Mouse (Mus musculus): ENCODE measurements at regions not wholly inside any gene's neighbourhood (a gene's known extent, or its start where the extent isn't known, plus 50 kb on each side); places are given as distances from the start of the nearest gene placed in this dataset.
A peak's percentile ranks its signal among the peaks of the same experiment; 100 is the strongest.

DNA sequence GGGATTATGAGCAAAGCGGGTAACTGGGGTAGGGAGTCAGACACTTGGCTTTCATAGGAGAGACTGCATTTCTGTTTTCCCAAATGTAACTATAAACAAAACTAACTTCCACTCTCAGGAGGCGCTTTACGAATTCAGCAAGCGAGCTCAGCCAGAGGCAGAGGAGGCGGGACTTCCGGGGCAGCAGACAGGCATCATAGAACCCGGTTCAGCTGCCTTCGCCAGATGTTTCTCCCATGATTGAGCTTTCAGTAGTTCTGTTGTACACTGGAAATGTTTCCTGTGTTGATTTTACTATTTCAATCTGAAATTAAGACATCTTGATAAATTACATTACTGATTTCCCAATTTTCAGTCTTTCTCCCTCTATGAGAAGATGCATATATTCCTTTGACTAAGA, 92.9 kb downstream of the Zfp365 start:
- no peak for DNase-seq

DNA sequence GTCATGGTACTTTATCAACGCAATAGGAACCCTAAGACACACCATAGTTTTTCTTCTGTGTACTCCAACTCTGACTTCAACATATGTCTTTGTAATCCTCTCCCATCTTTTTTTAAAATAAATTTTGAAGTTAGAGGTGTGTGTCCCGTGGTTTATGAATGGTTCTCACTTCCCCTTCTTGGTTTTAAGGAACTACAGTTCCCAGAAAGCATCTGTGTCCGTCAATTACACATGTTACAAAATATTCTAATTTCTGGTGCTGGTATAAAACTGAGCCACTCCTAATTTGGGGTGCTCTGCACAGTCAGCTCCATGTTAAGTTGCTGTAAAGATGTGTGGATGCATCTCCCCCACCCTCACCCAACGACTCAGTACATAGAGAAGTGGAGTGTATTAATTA, 98.6 kb downstream of the Zfp365 start:
- no peak for DNase-seq

DNA sequence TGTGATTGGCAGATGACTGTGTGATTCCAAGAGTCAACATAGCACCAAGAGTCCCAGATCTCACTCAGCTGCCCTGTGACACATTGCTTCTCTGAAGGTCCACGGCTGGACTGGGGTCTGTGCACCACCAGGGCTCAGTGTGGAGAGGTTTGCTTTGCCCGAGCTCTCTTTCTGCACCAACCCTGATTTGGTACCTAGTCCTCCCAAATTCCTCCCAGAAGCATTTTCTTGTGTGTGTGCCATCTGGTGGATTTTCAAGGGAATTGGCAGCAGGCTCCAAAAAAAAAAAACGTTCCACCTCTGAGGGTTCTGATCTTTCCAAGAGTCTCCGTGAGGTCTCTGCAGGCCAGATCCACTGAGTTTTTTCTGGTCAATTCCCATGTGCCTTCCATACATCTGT, 107.3 kb downstream of the Zfp365 start:
- no peak for DNase-seq

DNA sequence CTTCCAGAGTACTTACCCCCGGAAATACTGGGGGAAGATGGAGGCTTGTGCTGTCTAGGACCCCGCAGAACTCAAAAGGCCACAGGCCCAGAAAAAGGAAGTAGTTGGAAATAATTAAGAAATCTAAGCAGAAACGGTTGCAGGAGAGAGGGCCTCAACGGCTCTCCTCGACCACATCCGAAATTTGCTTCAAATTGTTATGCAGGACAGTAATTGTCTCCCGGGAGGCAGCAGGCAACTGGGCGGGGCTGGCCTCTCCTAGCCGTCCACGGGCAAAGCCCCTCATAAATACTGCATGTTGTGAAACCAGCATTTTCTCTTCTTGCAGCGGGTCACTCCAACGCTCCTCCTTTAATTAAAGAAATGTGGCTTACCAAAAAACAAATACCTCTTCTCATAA, 107.8 kb downstream of the Zfp365 start:
- no peak for DNase-seq

DNA sequence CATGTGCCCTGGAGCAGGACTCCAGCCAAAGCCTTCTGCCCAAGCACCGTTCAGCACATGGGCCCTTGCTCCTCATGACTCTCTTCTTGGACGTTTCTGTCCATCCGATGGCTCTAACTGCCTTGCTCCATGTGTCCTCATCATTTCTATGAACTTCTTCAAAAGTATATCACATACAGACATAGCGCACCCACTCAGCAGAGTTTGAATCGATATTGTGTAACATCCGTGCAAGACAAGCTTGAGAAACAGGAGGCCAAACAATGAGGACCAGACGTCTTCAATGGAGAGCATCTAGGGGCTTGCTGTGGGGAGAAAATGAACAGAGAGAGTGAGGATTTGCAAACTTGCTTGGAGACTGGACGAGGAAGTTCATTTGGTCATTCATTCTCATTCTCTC, 110.3 kb downstream of the Zfp365 start:
- no peak for DNase-seq

DNA sequence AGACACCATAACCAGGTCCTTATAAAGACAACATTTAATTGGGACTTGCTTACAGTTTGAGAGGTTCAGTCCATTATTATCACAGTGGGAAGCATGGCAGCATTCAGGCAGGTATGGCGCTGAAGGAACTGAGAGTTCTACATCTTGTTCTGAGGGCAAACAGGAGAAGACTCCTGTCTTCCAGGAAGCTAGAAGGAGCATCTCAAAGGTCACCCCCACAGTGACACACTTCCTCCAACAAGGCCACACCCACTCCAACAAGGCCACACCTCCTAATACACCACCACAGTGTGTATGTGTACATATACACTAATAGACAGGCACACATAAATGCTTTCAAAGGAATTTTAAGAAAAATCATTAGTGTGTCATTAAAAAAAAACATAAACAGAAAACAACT, 110.8 kb downstream of the Zfp365 start:
- no peak for DNase-seq

DNA sequence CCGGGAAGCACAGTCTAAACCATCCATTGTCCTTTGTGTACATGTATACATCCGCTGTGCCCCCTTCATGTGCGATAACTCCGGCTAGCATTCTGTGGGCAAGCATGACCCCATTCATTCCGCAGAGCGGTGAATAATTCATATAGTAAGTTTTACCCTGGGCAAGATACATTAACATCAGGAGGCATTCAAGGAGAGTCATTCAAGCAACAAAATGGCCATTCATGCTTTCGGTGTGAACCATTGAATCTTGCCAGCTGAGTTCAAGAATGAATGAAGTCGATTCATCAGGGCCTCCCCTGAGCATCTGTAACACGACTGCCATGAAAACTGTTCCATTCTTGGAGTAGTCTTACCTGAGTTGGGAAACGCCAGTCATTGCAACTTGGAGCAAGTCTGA, 113.5 kb downstream of the Zfp365 start:
- no peak for DNase-seq

DNA sequence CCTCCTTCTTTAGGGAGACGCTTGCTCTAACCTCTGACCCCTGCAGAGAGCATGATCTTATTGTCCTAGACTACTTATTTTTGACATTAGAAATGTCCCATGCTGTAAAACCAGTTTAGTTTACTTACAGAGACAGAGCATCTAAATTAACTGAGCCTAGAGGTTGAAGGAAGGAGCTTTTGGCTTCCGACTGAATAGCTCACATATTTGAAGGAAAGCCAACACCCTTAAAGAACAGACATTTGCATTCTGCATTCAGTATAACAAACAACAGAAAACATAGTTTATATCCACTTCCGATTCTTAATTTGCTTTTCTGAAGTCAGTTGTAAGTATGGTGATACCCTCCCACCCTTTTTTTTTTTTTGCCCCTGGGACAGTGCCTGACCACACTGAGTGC, 119.3 kb downstream of the Zfp365 start:
- no peak for DNase-seq

DNA sequence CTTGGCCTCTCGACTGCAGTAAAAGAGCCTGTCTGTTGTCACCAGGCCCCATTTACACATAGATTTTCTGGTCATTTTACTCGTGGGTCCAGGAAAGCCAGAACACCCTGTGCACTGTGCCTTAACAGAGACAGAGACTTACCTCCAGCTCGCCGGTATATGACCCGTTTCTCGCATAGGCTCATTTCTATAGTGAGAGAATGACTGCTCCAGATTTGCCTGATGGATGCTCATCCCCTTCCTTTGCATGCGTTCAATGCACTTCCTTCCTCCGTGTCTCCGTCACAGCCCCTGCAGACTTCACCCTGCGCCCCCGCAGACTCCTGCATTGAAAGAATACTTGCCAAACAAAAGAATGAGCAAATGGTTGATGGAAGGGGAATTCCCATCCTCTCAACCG, 122.8 kb downstream of the Zfp365 start:
- DNase-seq = no peak

DNA sequence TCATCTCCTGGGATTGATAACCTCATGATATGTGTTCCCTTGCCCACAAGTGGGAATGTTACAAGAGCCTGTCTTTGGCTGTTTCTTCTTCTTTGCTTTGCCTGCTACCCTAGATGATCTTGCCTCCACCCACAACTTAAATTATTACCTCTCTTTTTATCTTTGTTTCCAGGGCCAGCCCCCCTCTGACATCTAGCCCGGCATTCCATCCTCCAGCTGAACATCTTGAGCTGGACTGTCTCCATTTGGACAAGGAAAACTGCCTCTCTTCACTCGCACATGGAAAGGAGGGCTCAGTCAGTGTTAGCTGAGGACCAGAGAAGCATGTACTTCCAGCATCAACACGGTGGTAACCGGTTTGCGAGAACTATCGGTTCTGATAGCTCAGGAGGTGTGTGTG, 124.3 kb downstream of the Zfp365 start:
- no peak for DNase-seq

DNA sequence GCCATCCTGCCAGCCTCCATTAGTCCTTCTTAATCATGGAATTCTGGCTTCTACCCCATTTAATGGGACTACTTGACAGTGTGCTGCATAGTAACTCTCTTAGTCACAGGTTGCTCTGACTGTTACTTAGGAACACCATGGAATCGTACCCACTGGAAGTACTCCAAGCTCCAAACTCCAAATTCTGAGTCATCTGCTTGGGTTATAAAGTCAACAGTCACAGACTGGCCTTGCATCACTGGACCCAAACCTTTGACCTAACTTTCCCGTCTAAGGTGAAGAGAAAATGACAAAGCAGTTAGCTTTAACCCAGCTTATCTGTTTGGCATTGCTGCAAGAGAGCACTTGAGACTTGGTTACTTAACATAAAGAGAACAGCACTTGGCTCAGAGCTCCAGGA, 126.9 kb downstream of the Zfp365 start:
- peak; percentile 20 for DNase-seq

DNA sequence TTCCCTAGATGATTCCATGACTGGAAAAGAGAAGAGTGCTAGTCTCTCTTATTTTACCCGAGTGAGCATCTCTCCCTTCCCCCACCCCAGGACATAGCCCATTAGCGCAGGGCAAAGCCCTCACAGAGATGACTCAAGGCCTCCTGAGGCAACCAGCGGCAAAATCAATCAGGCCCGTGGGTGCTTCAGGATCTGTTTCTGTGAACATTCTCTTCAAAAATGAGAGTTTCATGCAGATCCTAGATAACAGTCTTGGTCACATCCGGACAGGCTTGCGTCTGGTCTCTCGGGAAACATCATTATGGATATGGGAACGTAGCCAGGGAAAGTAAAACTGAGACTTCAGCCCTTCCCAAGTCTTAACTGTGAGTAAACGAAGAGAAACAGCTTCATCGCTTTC, 134.1 kb downstream of the Zfp365 start:
- DNase-seq = no peak

DNA sequence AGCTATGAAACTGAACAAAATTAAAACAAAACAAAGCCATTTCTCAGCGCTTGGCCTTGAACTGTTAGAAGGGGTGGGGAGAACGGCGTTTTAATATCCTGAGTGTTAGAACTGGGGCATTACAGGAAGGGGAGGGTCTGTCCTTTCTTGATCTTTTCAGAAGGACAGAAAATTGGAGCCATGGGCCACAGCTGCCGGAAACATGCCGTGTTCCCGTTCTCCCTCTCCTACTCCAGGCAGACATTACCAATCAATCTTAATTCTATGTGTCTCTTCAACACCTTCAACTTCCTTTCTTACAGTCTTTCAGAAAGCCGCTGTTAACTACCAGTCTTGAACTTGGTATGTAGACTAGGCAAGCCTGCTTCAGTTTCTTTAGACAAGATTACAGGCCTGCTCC, 134.7 kb downstream of the Zfp365 start:
- DNase-seq = no peak

DNA sequence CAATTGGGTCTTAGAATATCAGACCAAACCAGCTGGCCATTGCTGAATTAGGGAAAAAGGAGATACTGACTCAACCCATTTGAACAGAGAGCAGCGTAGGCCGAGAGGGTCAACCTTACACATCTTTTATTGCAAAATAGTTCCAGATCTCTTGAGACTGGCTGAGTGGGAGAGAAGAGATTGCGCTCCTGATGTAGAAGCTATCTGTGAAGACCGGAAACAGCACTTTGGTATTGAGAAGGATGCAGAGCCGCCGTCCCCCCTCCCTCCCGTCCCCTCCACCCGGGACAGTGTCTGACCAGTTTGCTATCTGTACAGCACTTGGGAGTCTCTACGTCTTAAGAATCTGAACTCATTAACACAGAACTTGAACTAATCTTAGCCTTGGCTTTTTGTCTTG, 135.6 kb downstream of the Zfp365 start:
- no peak for DNase-seq

DNA sequence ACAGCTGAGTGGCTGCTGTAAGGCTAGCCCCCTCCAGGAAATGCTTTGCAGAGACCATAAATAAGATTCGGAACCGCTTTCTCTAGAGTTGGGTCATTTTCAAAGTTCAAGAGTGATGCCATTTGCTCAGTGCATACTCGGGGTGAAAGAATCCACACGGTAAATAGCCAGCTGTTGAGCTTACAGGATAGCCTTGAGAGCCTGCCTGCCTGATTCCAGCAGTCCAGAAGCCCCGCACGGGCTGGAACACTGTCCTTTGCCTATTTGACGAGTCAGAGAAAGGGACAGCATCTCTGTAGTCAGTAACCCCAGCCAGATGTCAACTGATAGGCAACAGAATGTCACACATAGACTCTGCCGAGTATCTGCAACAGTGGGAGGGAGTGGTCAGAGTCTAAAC, 140.7 kb downstream of the Zfp365 start:
- DNase-seq = no peak

DNA sequence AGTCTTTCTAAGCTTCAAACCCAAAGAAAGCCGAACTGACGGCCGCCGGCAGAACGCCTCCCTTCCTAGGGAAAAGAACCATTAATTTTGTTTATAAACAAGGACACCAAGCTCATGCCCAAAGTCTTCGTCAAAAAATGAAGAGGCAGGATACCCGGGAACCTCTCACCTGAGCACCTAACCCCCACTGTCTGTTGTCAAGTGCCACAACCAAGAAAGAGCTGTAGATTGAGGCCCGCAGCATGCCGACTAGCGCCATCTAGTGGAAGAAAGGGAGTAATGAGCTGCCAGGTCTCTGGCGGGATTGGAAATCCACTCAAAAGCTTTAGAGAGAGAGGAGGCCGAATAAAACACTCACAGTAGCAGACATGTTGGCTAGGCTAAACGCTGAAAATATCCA, 146.4 kb downstream of the Zfp365 start:
- no peak for DNase-seq

DNA sequence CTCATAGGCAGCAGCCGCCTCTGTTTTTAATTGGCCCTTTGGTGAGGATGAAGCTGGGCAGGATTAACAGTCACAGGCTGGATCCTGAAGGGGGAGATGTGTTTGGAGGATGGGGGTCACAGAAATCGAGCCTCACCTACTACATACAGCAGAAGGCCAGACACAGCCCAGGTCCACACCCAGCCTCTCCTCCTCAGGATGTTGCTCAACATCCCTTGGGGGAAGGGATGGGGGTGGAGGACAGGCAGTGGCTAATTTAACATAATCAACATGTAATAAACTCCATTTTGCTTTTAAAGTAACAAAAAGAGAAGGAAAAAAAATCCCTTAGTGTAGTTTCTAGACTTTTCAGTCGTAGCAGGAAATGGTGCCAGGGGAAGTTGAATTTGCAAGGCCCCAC, 152.0 kb downstream of the Zfp365 start:
- no peak for DNase-seq

DNA sequence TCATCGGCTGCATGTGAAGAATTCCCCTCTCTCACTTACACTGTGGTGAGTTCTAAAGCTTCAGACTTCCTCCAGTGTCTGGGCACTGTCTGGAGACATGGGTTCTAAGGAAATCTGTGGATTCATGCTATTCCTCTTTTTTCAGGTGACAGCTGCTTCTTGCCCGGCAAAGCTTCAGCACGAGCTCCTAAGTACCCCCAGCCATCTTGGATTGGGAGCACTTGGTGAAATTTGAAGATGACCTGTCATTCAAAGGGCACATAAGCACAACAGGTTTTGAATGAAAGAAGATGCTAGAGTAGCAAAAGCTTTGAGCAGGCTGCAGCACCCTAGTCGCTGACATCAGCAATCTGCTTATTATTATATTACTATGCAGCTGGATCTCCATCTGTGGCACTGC, 164.3 kb downstream of the Zfp365 start:
- DNase-seq = no peak

DNA sequence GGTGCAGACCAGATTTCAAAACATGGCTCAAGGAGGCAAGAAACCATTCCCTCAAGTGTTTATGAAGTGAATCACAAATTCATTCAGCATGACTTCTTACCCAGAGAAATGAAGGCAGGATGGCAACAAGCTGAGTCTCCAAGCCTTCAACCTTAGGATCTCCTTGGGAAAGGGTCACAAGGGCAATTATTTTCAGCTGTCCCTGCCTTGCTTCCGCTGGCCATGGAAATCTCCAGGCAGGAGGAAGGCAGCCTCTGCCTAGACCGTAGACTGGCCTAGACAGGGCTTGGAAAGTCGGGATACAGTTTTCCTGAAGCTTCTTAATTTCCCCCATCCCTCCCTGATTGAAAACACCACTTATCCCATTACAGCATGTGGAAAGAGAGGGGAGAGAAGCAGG, 165.0 kb downstream of the Zfp365 start:
- no peak for DNase-seq

DNA sequence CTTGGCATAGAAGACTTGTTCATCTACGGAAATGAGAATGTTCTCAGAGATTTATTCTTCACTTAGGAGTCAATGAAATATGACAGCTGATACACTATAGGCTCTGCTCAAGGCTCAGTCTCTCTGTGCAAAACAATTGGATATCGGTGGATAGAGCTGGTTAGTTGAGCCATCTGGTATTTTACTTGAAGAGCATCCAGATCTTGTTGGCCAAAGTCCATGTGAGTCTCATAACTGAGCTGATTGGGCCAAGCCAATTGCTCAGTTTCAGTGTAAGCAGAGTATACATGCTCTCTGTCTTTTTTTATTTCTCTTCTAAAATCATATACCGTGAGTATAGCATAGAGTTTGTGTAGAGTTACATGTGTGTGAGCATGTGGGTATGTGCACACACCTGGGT, 166.3 kb downstream of the Zfp365 start:
- no peak for DNase-seq

DNA sequence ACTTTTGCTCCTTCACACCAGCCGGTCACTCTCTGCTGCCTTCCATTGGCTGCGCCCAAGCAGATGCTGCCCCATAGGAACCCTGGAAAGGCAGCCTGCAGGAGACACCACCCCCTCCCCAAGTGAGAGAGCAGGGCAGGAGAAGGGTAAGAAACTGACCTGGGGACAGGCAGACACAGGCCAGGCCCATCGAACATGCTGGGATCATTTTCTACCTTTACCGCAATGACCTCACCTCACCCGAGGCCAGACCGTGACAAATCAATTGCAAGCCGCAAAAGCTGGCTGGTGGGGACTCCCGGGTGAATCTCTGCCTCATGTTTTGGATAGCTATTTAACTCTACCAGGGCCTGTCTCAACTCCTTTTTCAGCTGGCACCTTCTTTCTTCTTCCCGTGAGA, 168.9 kb downstream of the Zfp365 start:
- no peak for DNase-seq

DNA sequence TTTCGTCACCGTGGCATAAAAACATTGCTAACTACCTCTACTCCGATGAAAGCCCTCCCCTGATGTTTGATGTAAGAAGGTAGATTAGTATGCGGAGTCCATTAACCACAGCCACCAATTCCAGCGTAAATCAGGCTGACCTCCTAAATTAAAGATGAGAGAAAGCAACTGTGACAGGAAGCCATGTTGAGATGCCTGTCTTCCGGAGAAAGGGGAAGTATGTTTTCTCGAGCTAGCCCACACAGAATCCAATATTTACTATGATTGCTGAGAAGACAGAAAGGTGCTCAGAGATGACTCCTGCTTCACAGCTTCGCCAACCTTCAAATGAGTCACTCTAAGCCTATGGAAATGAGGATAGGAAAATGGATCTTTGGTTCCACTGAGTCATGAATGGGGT, 169.6 kb downstream of the Zfp365 start:
- no peak for DNase-seq

DNA sequence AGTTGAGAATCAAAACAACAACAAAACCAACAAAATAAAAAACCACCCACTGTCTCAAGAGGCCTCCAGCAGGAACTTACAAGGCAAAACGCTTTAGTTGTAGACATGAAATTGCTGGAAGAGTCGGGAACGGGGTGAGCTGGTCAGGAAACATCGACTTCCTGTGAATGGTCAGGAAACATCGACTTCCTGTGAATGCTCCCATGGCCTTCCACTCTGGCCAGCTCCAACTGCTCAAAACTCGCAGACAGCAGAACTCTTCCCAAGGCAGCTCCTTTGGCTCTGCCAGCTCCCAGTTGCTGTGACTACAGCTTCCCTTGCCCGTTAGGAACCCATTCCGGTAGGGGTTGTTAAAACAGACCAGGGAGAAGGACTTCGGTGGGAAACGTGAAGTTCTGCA, 170.2 kb downstream of the Zfp365 start:
- DNase-seq = no peak

DNA sequence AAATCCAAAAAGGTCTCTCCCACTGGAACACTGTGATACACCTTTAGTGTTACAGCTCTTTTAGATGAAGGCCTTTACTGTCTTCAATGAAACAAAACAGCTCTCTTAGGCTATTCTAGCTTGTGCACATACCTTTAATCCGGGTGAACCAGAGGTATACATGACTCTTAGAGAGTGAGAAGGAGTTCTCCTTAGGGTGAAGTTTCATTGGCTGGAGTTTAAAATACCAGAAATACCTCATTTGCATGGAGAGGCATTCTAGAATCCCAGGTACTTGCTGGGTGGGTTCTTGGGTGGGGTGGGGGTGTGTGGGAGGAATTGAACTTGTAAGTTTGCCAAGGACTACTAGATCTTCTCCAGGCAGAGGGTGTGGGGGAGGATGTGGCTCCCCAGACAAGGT, 173.3 kb downstream of the Zfp365 start:
- no peak for DNase-seq

DNA sequence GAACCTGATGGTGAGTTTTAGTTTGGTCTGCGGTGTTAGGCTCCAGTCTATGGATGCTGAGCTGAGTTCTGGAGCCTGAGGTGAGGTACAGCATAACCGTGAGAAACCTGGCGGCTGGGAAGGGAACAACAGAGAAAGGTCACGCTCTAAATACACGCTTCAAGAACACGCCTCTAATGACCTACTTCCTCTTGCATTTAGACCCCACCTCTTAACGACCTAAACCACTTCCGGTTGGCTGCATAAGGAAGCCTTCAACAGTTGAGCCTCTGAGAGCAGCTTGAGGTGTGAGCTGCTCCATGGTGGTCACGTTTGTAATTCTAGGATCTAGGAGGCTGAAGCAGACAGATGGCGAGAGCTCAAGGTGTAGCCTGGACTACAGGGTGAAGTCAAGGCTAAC, 175.8 kb downstream of the Zfp365 start:
- no peak for DNase-seq

DNA sequence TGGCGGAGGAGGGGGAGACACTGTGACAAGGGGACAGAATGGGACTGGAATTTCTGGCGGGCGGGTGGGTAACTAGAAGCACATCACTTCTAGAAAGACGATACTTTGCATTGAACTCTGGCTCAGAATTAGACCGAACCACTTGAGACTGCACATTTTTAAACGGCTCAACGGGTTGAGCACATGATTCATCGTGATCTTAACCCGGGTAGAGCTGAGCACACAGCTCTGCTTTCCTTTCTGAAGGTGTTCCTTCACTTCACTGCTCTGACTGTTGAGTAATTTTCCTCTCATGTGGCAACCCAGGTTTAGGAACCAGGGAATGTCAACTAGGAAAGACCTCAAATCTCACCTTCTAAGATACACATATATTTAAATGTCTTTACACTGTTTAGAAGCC, 180.9 kb downstream of the Zfp365 start:
- no peak for DNase-seq

All from adrenal gland, adult 8-10 months (tissue).